Mouse (Mus musculus) liver, embryonic 14.5 days (tissue): ENCODE results near the gene Smchd1.

Experiments used
- CTCF ChIP-seq: IDR thresholded peaks from 2 replicates; pipeline ENCODE4 v1.5.1; 2016; ENCODE audit warnings: antibody characterized with exemption, low read depth, control low read depth
- EP300 ChIP-seq: IDR thresholded peaks from 2 replicates; pipeline ENCODE4 v1.6.1; 2016; ENCODE audit warnings: antibody characterized with exemption, low read depth

DNA sequence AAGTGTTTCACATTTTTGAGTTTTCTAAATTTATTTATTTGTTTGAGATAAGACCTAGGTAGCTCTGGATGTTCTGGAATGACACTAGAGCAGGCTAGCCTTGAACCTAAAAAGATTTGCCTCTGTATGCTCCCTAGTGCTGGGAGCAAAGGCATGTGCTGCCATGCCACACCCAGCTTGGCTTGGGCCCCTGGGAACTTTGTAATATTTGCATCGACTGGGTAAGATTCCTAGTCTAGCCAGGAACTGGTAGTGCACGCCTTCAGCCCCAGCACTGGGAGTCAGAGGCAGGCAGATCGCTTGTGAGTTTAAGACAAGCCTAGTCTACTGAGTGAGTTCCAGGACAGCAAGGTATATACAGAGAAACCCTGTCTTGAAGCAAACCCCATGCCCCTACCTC lies 87.7 kb downstream of the Smchd1 start:
- TF ChIP-seq CTCF (no peak), EP300 (no peak)
